Mouse (Mus musculus) CD8-positive naive resting alpha-beta T cell, adult 57 days (primary cell): Measurements from ENCODE around the gene Gm9837. TPM values are rescaled to one million over a fixed set of nuclear protein-coding genes. Genes with fewer than 3 reads are reported as not detected.

Experiments
- total RNA-seq: library from RNA; stranded (reverse); gene quantifications from one replicate; pipeline ENCODE4 v1.2.4, GENCODE M21; 2023

Gene Gm9837
- not detected for total RNA-seq

GRCm38 (mm10) chr11:53469968-53470695 is at the start of gene Gm9837:
Gene Gm9837, minus strand, starts transcription at chr11:53470479.

GRCm38 (mm10) chr11:53519207-53520121 is 49.2 kb upstream of the Gm9837 start, which contains the start of gene Sept8:
Gene Sept8, plus strand, starts transcription at chr11:53519257.

GRCm38 (mm10) chr11:53479783-53480301 is 9.6 kb upstream of the Gm9837 start, which contains the start of the genes Gm9945 and Sowaha:
Gene Gm9945, plus strand, starts transcription at chr11:53480166.
Gene Sowaha, minus strand, starts transcription at chr11:53480274.

GRCm38 (mm10) chr11:53456474-53457371 is 13.6 kb downstream of the Gm9837 start, which contains the start of the genes Gm10447 and Shroom1:
Gene Gm10447, minus strand, starts transcription at chr11:53457110.
Gene Shroom1, plus strand, starts transcription at chr11:53457205.

GRCm38 (mm10) chr11:53430670-53431346 is 39.5 kb downstream of the Gm9837 start, which contains the start of the genes Uqcrq and Gdf9:
Gene Uqcrq, minus strand, starts transcription at chr11:53430831.
Gene Gdf9, plus strand, starts transcription at chr11:53431023.

GRCm38 (mm10) chr11:53423036-53423435 is 47.2 kb downstream of the Gm9837 start, which contains the start of gene Leap2:
Gene Leap2, minus strand, starts transcription at chr11:53423170.

Other genes with a start within 250 kb of the Gm9837 start
- gene Hspa4, start 170.0 kb downstream of the Gm9837 start, total RNA-seq, result 87.1 TPM
- gene Zcchc10, start 145.8 kb downstream of the Gm9837 start, total RNA-seq, result 16.2 TPM
- gene Aff4, start 119.6 kb downstream of the Gm9837 start, total RNA-seq, result 162 TPM
- gene Leap2, start 47.3 kb downstream of the Gm9837 start, total RNA-seq, result not detected
- 132 TPM for gene Uqcrq, start 39.6 kb downstream of the Gm9837 start, total RNA-seq
- not detected for gene Gdf9, start 39.5 kb downstream of the Gm9837 start, total RNA-seq
- gene Gm10447, start 13.4 kb downstream of the Gm9837 start, total RNA-seq, result not detected
- not detected for gene Shroom1, start 13.3 kb downstream of the Gm9837 start, total RNA-seq
- gene Gm9945, start 9.7 kb upstream of the Gm9837 start, total RNA-seq, result not detected
- gene Sowaha, start 9.8 kb upstream of the Gm9837 start, total RNA-seq, result not detected
- 4.5 TPM for gene Sept8, start 48.8 kb upstream of the Gm9837 start, total RNA-seq
- gene Kif3a, start 96.9 kb upstream of the Gm9837 start, total RNA-seq, result 3.5 TPM
- not detected for gene Il4, start 148.2 kb upstream of the Gm9837 start, total RNA-seq
- gene Il13, start 164.2 kb upstream of the Gm9837 start, total RNA-seq, result not detected
- gene Rad50, start 236.8 kb upstream of the Gm9837 start, total RNA-seq, result 27.4 TPM